Mouse (Mus musculus) stomach, postnatal 0 days (tissue): ENCODE measurements around the gene Wfdc16. TPM values are rescaled to one million over a fixed set of nuclear protein-coding genes. Genes with fewer than 3 reads are reported as not detected.
A peak's percentile ranks its signal among the peaks of the same experiment; 100 is the strongest.
"Not testable (repeated sequence)": the region's sequence is repeated elsewhere in the genome, so short reads cannot be mapped to it uniquely, and the experiment has no call there.

Experiments
- ATAC-seq: fragments of 200-750 bp; cut with Nextera tagmentation; 2 replicates; pipeline ENCODE4 v1.8.0; 2017; ENCODE audit not compliant: low FRiP score, low TSS enrichment
- DNase-seq: peaks from one replicate; pipeline ENCODE4 v3.0.0-alpha.2; 2016; ENCODE audit warnings: low spot score
- H3K27ac ChIP-seq: fragments of 300-500 bp; sonication (generic); replicated peaks from 2 replicates; pipeline ENCODE4 v1.5.1; 2014; ENCODE audit warnings: mild to moderate bottlenecking, control low read depth
- H3K27me3 ChIP-seq: fragments of 300-500 bp; sonication (generic); 2 replicates; pipeline ENCODE4 v1.6.1; 2014; ENCODE audit warnings: low read length; ENCODE audit not compliant: control insufficient read depth, insufficient read depth
- H3K36me3 ChIP-seq: fragments of 300-500 bp; sonication (generic); 2 replicates; pipeline ENCODE4 v1.6.1; 2014; ENCODE audit warnings: low read length, mixed read lengths; ENCODE audit not compliant: control insufficient read depth, insufficient read depth
- H3K4me1 ChIP-seq: fragments of 300-500 bp; sonication (generic); replicated peaks from 2 replicates; pipeline ENCODE4 v1.6.1; 2014; ENCODE audit warnings: antibody characterized with exemption; ENCODE audit not compliant: control insufficient read depth, insufficient read depth
- H3K4me2 ChIP-seq: fragments of 300-500 bp; sonication (generic); replicated peaks from 2 replicates; pipeline ENCODE4 v1.6.1; 2014; ENCODE audit warnings: low read depth, mild to moderate bottlenecking, control low read depth, moderate library complexity
- H3K4me3 ChIP-seq: fragments of 300-500 bp; sonication (generic); 2 replicates; pipeline ENCODE4 v1.5.1; 2014; ENCODE audit warnings: low read depth, low read length, control low read depth
- H3K9ac ChIP-seq: fragments of 300-500 bp; sonication (generic); 2 replicates; pipeline ENCODE4 v1.6.1; 2014; ENCODE audit warnings: mild to moderate bottlenecking, low read length, control low read depth, mixed read lengths
- H3K9me3 ChIP-seq: fragments of 300-500 bp; sonication (generic); 2 replicates; pipeline ENCODE4 v1.6.1; 2016; ENCODE audit warnings: low read length; ENCODE audit not compliant: control insufficient read depth
- CTCF ChIP-seq: IDR thresholded peaks from 2 replicates; pipeline ENCODE4 v1.5.1; 2016; ENCODE audit warnings: antibody characterized with exemption, low read depth, mild to moderate bottlenecking, moderate library complexity
- EP300 ChIP-seq: optimal IDR thresholded peaks from 2 replicates; pipeline ENCODE3; 2016; ENCODE audit warnings: antibody characterized with exemption
- WGBS: fragments of 180-500 bp; shearing (Covaris S2); extraction: QIAGEN DNeasy Blood & Tissue Kit; methylation state at CpG from one replicate; pipeline ENCODE4 v1.1.7; 2014; 5-methylcytosine and 5-hydroxymethylcytosine counted together
- polyA plus RNA-seq: library from polyadenylated mRNA; unstranded; fragments of >200 nt; fragmentation: Nextera tagmentation; extraction: Ambion mirVana; gene quantifications from 2 replicates; pipeline ENCODE4 v1.2.1, GENCODE M21; 2015

Gene Wfdc16
- polyA plus RNA-seq, 1 experiment from 2014 or later, result not detected

DNA sequence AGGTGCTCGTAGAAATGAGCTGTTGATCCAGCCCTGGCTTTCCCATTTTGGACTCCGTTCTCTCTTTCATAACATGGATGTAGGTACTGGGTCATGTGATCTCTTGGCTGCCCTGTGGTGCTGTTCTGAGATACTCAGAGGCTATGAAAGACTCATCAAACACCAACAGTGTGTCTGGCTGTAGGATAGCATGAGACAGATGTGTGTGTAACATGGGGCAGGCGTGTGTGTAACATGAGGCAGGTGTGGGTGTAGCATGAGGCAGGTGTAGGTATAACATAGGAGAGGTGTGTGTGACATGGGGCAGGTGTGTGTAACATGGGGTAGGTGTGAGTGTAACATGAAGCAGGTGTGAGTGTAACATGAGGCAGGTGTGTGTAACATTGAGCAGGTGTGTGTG lies 23.2 kb downstream of the Wfdc16 start:
- TF ChIP-seq CTCF, result no peak
- no peak for TF ChIP-seq EP300
- no peak overlapping the region for H3K4me3 ChIP-seq
- H3K36me3 ChIP-seq, result no peaks in the 10 kb centered on the region
- no peaks in the 10 kb centered on the region for H3K27me3 ChIP-seq
- no peak overlapping the region for H3K4me2 ChIP-seq
- ATAC-seq (no peak), DNase-seq (no peak)
- H3K4me1 ChIP-seq, result no peaks in the 10 kb centered on the region
- H3K27ac ChIP-seq, result no peak overlapping the region
- H3K9ac ChIP-seq, result no peak overlapping the region
- H3K9me3 ChIP-seq, result no peaks in the 10 kb centered on the region
- 86% methylated on average over 3 of the region's 3 CpGs for WGBS

GRCm38 (mm10) chr2:164613471-164613870 lies 25.1 kb downstream of the Wfdc16 start, which contains the start of the genes Wfdc6b and Wfdc8:
TSS of gene Wfdc6b (plus strand) at chr2:164613522.
TSS of gene Wfdc8 (minus strand) at chr2:164613626.
- DNase-seq, ATAC-seq, H3K36me3 ChIP-seq, H3K27me3 ChIP-seq, H3K4me2 ChIP-seq, H3K4me1 ChIP-seq, H3K9me3 ChIP-seq, H3K27ac ChIP-seq, H3K4me3 ChIP-seq, H3K9ac ChIP-seq: not testable (repeated sequence)
- 44% methylated on average over 8 of the region's 8 CpGs for WGBS

GRCm38 (mm10) chr2:164608781-164609180 lies 29.8 kb downstream of the Wfdc16 start:
- Histone ChIP-seq H3K36me3 (no peaks in the 10 kb centered on the region), H3K4me3 (no peak overlapping the region), H3K9ac (no peak overlapping the region), H3K9me3 (no peaks in the 10 kb centered on the region), H3K4me1 (no peaks in the 10 kb centered on the region), H3K27me3 (no peaks in the 10 kb centered on the region), H3K4me2 (no peak overlapping the region), H3K27ac (no peak overlapping the region)
- ATAC-seq (no peak), DNase-seq (no peak)
- WGBS, result 67% methylated on average over 6 of the region's 6 CpGs
- TF ChIP-seq CTCF (no peak), EP300 (no peak)

GRCm38 (mm10) chr2:164604411-164604810 lies 34.2 kb downstream of the Wfdc16 start:
- TF ChIP-seq CTCF (no peak), EP300 (no peak)
- no peaks in the 10 kb centered on the region for H3K4me1 ChIP-seq
- no peaks in the 10 kb centered on the region for H3K9me3 ChIP-seq
- no peak overlapping the region for H3K4me3 ChIP-seq
- DNase-seq (no peak), ATAC-seq (no peak)
- 88% methylated on average over 8 of the region's 8 CpGs for WGBS
- no peak overlapping the region for H3K27ac ChIP-seq
- no peak overlapping the region for H3K9ac ChIP-seq
- H3K4me2 ChIP-seq, result no peak overlapping the region
- no peaks in the 10 kb centered on the region for H3K36me3 ChIP-seq
- H3K27me3 ChIP-seq, result no peaks in the 10 kb centered on the region

DNA sequence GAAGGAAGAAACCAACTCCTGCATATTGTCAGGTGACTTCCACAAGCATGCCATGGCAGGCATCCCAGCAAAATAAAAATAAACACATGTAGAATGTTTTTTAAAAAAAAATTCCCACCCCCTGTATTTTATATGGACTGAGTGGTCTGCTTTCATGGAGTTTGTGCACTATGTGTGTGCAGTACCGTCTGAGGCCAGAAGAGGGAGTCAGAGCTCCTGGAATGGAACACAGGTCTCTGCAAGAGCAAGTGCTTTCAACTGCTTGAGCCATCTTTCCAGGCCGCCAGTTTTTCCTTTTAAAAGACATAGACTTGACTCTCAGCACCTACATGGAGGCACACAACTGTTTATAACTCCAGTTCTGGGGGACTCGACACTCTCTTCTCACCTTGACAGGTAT lies 35.1 kb downstream of the Wfdc16 start:
- WGBS, result 89% methylated on average over 3 of the region's 3 CpGs
- Histone ChIP-seq H3K36me3 (no peaks in the 10 kb centered on the region), H3K27ac (no peak overlapping the region), H3K9me3 (no peaks in the 10 kb centered on the region), H3K4me2 (no peak overlapping the region), H3K4me1 (no peaks in the 10 kb centered on the region), H3K9ac (no peak overlapping the region), H3K4me3 (no peak overlapping the region), H3K27me3 (no peaks in the 10 kb centered on the region)
- no peak for DNase-seq
- no peak for TF ChIP-seq EP300
- TF ChIP-seq CTCF, result peak; percentile 18; the same call in 1 of the 2 replicates
- ATAC-seq, result no peak

GRCm38 (mm10) chr2:164600179-164600578 lies 38.4 kb downstream of the Wfdc16 start:
- TF ChIP-seq EP300, result no peak
- TF ChIP-seq CTCF, result peak; percentile 32
- DNase-seq (no peak), ATAC-seq (no peak)
- 77% methylated on average over 3 of the region's 3 CpGs for WGBS
- Histone ChIP-seq H3K4me3 (no peak overlapping the region), H3K9me3 (no peaks in the 10 kb centered on the region), H3K4me2 (no peak overlapping the region), H3K9ac (no peak overlapping the region), H3K27ac (no peak overlapping the region), H3K4me1 (no peaks in the 10 kb centered on the region), H3K27me3 (no peaks in the 10 kb centered on the region), H3K36me3 (no peaks in the 10 kb centered on the region)
